Mouse (Mus musculus) embryo, embryonic 10 days (tissue): ENCODE results near the gene Mapk14.

Source experiments
- DNase-seq: peaks from one replicate; pipeline ENCODE4 v3.0.0-alpha.2; 2015; ENCODE audit warnings: low spot score

The Mapk14 gene

DNA sequence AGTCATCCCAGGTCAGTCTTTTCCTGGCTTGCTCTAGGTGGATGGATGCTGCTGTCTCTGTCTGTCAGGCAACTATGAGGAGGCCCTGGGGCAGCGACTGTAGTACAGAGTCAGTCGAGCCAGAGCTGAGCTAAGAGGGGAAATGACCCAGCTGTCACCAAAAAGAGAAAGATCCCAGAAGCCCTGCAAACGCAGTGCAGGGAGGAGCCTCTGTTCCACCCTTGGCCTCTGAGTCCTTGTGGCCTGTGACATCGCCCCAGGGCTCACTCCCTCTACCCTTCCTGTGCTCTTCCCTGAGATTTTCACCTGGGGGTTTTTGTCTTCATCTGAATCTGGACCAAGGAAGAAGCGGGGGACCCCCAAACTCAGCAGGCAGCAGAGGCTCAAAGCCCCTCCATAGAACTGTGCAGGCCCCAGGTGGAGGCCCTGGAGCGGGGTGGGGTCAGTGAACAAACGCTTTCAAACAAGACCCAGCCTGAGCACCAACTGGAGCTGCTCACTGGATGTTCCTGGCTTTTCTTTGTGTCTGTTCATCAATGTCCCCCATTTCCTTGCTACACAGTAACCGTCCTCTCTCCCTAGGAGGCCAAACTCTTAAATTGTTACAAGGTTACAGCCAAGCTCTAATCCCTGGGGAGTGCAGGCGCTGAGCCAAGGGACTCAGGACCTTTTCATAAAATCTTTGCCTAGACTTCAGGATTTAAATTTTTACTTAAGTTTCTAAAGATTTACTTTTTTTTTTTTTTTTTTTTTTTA lies 90.3 kb downstream of the Mapk14 start:
- peak; percentile 20 for DNase-seq

DNA sequence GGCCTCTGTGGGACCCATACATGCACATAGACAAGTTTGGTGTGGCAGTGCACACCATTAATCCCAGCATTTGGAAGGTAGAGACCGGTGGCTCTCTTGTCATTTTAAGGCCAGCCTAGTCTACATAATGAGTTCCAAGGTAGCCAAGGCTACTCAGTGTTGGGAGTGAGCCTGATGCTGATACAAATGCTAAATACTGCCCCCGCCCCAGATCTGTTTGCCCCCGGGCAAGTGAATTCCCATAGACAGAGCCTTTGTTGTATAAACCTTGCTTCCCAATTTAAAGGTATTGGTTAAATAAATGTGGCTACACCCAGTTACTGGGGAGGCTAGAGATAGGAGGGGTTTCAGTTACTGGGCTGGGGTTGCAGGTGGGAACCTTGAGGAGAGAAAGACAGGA lies 93.9 kb downstream of the Mapk14 start:
- no peak for DNase-seq

DNA sequence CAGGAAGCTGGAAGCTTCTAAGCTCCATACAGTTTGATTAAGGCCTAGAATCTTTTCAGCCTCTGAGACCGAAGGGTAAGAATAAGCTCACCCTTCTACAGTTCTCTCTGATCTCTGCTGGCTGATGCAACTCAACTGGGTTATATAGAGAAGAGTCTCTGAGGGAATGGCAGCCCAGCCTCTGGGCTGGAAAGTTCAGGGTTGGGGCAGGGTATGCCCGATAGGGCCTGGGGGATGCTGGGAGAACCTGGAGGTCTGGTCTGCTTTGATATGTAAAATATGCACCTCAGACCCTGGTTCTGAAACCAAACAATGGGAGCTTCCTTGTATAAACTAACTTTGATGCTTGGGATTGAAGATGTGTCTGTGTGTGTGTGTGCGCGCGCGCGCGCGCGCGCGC lies 96.4 kb downstream of the Mapk14 start:
- no peak for DNase-seq

DNA sequence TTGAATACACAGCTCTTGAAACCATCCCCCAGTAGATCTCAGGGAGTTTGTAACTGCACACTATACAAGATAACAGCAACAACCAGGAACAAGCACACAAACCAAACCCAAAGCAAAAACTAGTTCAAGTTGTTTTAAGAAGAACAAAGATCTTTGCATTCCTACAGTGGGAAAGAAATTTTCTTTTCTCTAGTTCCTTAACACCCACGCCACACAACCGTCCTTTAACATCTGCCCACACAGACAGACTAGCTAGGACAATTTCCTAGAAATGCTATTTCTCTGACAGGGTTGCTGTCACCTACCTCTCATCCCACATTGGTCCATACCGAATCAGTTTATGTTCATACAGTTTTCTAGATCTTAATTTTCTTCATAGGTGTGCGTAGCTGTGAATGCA lies 105.9 kb downstream of the Mapk14 start:
- DNase-seq = no peak
